Mouse (Mus musculus) lung, postnatal 10 days (tissue): ENCODE results near the gene Src.

Experiments used
- DNase-seq: peaks from one replicate; pipeline ENCODE4 v3.0.0; 2021

Gene Src

DNA sequence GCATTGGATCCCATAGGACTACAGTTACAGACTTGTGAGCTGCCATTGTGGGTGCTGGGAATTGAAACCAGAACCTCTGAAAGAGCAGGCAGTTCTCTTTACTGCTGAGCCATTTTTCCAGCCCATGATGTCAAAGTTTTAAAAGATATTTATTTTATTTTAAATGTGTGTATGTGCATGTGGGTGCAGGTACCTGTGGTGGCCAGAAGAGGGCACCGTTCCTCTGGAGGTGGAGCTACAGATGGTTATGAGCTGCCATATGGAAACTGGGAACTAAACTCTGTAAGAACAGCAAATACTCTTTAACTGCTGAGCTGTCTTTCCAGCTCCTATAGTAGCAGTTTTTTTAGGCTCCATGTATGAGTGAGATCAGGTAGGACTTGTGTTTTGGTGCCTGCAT is 23.1 kb downstream of the Src start:
- DNase-seq, result no peak

DNA sequence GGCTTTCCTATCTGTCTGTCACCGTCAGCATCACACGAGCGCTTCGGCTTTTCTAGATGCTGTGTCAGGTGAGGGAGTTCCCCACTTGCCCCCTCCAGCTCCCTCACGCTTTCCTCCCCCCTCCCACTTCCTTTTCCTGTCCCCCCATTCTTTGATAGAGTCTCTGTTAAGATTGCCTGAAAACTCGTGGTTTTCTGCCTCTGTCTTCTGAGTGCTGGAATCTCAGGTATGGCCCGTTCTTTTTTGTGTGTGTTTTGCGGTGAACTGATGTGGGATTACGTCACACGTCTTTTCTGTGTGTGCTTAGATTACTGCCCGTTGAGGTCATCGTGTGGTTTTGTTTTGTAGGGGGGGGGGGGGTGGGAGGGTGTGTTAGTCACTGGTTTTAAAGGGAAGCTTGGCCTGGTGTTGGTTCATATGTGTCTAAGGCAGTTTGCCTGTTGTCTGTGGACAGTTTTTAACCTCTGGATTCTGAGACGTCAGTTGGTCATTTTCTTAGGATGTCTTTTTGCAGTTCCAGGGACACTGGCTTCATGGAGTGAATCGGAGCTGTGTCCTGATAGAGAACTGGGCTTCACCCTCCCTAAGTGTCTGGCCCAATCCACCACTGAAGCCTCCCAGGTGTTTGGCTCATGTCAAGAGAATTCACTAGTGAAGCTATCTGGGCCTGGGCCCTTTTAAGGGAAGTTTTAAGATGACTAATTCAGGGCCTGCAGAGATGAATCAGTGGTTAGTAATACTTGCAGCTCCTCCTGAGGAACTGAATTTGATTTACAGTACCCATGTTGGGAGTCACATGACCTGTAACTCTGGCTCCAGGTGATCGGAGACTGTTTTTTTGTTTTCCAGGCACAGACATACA is 29.3 kb downstream of the Src start:
- DNase-seq, result no peak

- DNase-seq, result no peak
Measured at GRCm38 (mm10) chr2:157448356-157448755, 30.1 kb downstream of the Src start.

GRCm38 (mm10) chr2:157450905-157451304 is 32.7 kb downstream of the Src start:
- DNase-seq, result no peak

DNA sequence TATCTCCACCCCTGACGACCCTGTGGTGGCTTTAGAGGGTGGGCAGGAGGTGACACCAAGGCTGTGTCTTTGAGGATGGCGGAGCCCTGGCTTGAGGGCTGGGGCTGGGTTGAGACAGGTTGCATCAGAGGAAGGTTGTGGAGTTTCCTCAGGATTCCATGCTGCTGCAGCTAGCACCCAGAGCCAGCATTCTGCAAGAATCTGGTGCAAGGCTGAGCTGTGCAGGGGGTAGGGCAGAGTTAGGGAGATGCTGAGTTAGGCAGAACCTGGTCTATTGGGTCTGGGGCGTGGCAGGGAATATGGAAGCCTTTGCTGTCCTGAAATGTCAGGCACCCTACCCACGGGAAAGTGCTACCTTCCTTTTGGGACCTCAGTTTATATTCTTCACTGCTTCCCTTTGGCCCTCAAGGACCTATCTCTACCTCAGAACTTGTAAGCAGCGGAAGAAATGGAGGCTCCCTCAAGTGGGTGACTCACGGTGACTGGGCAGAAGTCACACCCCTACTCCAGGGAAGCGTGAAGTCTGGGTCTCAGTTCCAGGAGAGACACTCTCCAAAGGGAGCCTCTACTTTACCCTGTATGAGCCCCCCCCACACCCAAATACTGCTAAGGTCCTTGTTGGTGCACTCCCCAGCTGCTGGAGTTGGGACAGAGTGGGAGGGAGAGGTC is 33.3 kb downstream of the Src start:
- DNase-seq, result no peak

DNA sequence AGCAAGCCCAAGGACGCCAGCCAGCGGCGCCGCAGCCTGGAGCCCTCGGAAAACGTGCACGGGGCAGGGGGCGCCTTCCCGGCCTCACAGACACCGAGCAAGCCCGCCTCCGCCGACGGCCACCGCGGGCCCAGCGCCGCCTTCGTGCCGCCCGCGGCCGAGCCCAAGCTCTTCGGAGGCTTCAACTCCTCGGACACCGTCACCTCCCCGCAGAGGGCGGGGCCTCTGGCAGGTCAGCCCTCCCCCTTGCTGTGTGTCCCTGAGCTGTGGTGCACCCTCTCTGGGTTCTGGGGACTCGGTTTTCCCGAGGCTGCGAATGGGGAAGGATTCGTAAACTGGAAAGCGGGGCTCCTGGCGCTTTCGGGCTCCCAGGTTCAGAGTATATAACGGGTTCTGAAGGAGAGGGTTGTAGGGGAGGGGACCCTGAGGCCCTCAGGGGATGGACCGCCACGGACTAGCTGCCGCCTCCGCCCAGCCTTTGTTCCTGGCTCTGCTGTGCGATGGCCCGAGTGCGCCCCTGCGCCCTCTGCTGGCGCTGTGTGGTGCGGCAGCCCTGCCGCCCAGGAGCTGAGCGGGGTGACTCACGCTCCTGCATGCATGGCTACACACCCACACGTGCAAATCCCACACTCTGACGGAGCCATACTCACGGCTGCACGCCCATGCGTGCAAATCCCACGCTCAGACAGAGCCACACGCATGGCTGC is 39.0 kb downstream of the Src start:
- DNase-seq, result peak; percentile 94

GRCm38 (mm10) chr2:157458472-157458871 is 40.2 kb downstream of the Src start:
- peak; percentile 90 for DNase-seq

- DNase-seq, result no peak
Measured at GRCm38 (mm10) chr2:157459736-157460135, 41.5 kb downstream of the Src start.

- DNase-seq, result no peak
Measured at GRCm38 (mm10) chr2:157462776-157463710, 44.8 kb downstream of the Src start.

GRCm38 (mm10) chr2:157463887-157464745 is 45.9 kb downstream of the Src start:
- no peak for DNase-seq

DNA sequence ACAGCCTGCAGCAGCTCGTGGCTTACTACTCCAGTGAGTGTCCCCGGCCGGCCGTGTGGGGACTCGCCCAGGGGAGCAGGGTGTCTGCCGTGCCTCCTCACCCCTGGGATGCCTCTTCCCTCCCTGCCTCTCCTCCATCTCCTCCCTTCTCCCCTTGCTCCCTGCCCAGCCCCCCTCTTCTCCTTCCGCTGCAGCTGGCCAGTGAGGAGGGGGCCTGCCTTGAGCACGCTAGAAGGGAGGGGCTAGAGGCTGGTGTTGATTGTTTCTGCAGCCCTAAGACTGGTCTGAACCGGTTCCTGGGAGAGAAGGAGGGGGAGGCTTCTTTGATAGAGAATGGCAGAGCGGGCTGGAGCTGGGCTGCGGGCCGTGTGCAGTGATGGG is 46.5 kb downstream of the Src start:
- DNase-seq, result peak; percentile 54

DNA sequence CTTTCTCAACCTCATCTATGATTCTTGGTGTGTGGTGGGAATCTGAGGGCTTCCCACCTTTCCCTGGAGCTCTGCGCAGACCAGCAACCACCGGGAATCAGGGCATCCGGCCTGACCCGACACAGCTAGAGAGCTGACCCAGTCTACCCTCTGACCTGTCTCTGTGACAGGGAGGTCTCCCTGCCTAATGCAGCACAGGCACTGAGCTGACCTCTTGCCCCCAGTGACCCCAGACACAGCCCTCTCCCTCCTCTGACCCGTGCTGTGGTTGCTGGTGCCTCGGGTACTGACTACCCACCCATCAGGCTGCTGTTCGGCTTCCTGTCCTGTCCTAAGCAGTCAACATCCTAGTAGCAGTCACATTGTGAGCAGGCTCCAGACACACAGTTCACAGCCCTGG is 48.6 kb downstream of the Src start:
- DNase-seq, result no peak

- DNase-seq, result peak; percentile 41
Measured at GRCm38 (mm10) chr2:157468130-157468796, 50.0 kb downstream of the Src start.

DNA sequence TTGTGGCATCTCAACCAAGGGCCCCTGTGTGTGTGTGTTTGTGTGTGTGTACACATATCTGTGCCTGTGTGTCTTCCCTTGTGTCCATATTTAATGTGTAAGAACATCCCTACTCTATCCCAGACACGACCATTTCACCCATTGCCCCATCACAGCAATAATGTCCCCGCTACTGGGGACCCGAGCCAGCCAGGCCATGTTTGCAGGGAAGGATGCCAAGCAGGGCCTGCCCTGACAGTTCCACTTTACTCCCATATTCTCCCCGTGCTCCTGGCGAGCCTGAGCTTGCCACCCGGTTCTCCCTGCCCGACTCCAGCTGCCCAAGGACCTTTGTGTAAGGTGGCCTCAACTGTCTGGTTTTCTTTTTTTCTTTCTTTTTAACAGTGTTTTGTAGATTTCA is 53.0 kb downstream of the Src start:
- DNase-seq, result peak; percentile 57

DNA sequence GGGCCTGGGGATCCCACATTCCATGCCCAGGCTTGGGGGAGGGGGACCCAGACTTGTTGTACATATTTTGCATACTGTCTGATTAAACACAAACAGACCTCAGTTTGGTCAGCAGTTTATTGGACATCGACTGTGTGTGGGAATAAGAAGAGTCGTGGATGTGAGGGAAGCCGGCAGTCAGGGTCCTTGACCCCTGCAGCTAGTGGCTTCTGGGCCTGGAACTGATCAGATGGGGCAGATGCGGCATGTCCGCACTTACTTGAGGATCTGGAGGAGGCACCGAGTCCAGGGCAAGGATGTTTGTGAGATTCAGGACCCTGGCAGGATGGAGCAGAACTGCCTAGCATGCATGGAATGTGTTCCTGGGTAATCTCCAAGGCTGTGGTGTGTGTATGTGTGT is 53.5 kb downstream of the Src start:
- DNase-seq, result no peak

DNA sequence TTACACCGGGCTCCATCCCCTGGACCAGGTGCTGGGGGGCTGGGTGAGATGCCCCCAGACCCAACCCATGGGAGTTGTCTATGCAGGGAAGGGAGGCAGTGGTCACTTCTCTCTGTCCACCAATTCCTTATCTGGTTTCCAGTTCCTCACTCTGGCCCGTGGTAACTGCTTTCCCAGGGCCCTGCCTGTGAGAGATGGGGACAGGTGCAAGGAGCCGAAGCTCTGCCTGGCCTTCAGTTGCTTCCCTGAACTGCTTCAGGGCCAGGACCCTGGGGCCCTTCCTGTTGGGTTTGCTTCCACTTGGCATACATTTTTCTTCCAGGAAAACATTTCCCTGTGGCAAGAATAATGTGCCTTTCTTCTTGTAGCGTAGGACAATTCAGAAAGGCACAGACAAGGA is 54.2 kb downstream of the Src start:
- no peak for DNase-seq

DNA sequence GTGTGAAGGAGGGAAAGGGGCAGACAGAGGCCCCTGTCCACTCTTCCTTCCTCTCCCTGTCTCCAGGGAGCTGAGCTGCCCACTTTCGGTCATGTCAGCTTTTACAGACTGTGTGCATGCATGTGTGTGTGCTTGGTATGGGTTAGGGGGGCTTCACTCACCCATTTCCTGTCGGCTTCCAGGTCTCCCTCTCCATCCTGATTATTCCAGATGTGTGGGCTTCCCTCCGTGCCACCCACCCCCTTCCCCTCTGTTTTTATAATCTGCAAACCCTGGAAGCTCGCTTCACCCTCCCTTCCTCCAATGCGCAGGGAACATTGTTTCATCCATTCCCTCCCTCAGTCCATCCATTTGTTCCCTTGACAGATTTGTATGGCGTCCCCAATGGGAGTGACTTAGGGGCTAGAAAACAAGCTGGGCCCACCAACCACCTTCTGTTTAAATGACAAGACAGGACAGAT is 56.1 kb downstream of the Src start:
- DNase-seq, result no peak

GRCm38 (mm10) chr2:157475437-157476379 is 57.5 kb downstream of the Src start:
- DNase-seq, result no peak

DNA sequence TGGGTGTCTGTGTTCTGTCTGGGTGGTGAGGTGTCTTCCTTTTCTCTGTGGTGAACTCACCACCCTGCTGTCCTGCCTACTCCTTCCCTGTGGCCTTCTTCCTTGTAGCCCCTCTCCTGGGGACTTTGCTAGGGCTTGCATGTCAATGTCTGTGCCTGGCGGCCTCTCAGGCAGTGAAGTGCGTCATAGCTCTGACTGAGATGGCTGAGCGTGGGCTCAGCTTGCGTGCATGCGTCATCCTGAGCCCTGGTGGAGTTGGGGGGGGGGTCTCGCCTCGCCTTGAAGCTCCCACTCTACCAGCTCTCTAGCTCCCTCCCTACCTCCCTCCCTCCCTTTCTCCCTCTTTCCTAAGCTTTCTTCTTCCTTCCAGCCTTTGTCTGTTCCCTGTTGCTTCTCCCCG is 60.4 kb downstream of the Src start:
- DNase-seq, result no peak
